Mouse (Mus musculus) urinary bladder, postnatal 36 days (tissue): Measurements from ENCODE around the gene Stx5a.

ENCODE experiments used
- DNase-seq, 2 experiments: peaks; one replicate each; pipeline ENCODE4 v3.0.0; 2022; ENCODE audit warnings: low spot score in 2 of 2, mixed read lengths in 1 of 2

Gene Stx5a

GRCm38 (mm10) chr19:8742176-8742575 is 963 bp downstream of the Stx5a start:
- DNase-seq: no peak

GRCm38 (mm10) chr19:8745382-8745781 is 4.2 kb downstream of the Stx5a start:
- DNase-seq: no peak

GRCm38 (mm10) chr19:8747368-8747767 is 6.2 kb downstream of the Stx5a start:
- DNase-seq: no peak

- DNase-seq: no peak
Observed at GRCm38 (mm10) chr19:8755652-8756051, 14.4 kb downstream of the Stx5a start.

GRCm38 (mm10) chr19:8756635-8757387 is 15.6 kb downstream of the Stx5a start, which contains the start of gene Nxf1:
Nxf1 (plus strand) TSS chr19:8757073.
- peak; percentile 89 to 92 for DNase-seq

- no peak for DNase-seq
Observed at GRCm38 (mm10) chr19:8757471-8757998, 16.3 kb downstream of the Stx5a start.

GRCm38 (mm10) chr19:8758899-8759298 is 17.7 kb downstream of the Stx5a start:
- DNase-seq: no peak

GRCm38 (mm10) chr19:8760757-8761156 is 19.5 kb downstream of the Stx5a start:
- no peak for DNase-seq

- DNase-seq: no peak
Observed at GRCm38 (mm10) chr19:8763276-8763675, 22.1 kb downstream of the Stx5a start.

- no peak for DNase-seq
Observed at GRCm38 (mm10) chr19:8765562-8765961, 24.3 kb downstream of the Stx5a start.

- DNase-seq: peak; percentile 69 to 79
Observed at GRCm38 (mm10) chr19:8770567-8771270, 29.5 kb downstream of the Stx5a start, which contains the start of gene Tmem223. Tmem223 (plus strand) TSS chr19:8770996.

- DNase-seq: no peak
Observed at GRCm38 (mm10) chr19:8772996-8773395, 31.8 kb downstream of the Stx5a start.

GRCm38 (mm10) chr19:8773409-8773808 is 32.2 kb downstream of the Stx5a start:
- no peak for DNase-seq

- DNase-seq: peak; percentile 95 to 97
Observed at GRCm38 (mm10) chr19:8774086-8774835, 33.0 kb downstream of the Stx5a start, which contains the start of gene Tmem179b. Tmem179b (minus strand) TSS chr19:8774467.

- DNase-seq: peak in 1 of 2 experiments; percentile 23
Observed at GRCm38 (mm10) chr19:8774951-8775421, 33.8 kb downstream of the Stx5a start.

- peak; percentile 84 to 90 for DNase-seq
Observed at GRCm38 (mm10) chr19:8786008-8786781, 45.0 kb downstream of the Stx5a start, which contains the start of gene Taf6l. Taf6l (minus strand) TSS chr19:8786417.

- DNase-seq: no peak
Observed at GRCm38 (mm10) chr19:8788521-8788920, 47.3 kb downstream of the Stx5a start.

- no peak for DNase-seq
Observed at GRCm38 (mm10) chr19:8789171-8789570, 48.0 kb downstream of the Stx5a start.

GRCm38 (mm10) chr19:8790171-8790570 is 49.0 kb downstream of the Stx5a start:
- DNase-seq: no peak

- DNase-seq: peak; percentile 83 to 91
Observed at GRCm38 (mm10) chr19:8798264-8798946, 57.2 kb downstream of the Stx5a start, which contains the start of gene Polr2g. Polr2g (minus strand) TSS chr19:8798577.
